Mouse (Mus musculus): ENCODE data around the gene F2r. TPM values are rescaled to one million over a fixed set of nuclear protein-coding genes. Genes with fewer than 3 reads are reported as not detected.

F2r gene
- polyA plus RNA-seq, 1 experiment from 2014 or later, result 23.0 TPM

DNA sequence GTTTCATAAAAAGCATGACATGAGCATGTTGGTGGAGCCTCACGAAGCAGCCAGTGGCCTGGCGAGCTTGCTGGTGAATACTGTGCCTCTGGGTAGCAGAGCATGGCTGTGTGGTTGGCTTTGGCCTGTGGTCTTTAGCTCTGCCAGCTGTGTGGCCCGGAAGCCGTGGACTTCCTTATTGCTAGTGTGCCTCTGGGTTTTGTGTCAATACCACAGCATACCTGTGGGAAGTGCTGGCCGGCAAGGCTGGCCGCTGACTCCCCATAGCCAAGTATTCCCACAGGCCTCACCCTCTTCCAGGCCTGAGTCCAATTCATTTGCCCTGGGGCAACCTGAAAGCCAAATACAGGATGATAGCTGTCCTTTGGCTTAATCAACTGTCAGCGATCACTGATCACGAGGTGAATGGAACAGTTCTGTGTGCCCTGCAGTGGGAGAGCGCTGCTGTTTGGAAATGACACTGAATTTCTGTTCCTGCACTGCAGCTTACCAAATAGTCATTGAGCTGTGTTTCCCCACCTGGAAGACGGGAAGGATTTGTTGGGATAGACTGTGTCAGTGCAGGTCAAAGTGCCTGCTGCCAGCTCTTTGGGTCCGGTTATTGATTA lies 64.3 kb downstream of the F2r start:
- Histone ChIP-seq H3K36me3 (ENCODE audit: control insufficient read depth, insufficient read depth, low read length) (no peaks in the 10 kb centered on the region), H3K27ac (replicated peaks) (no peak overlapping the region), H3K4me1 (replicated peaks; ENCODE audit: control insufficient read depth, insufficient read depth) (peaks cover 4% of the 10 kb centered on the region; the same call in 1 of the 2 replicates), H3K4me3 (ENCODE audit: low read depth, low read length) (no peak overlapping the region), H3K9ac (ENCODE audit: low read length) (no peak overlapping the region), H3K27me3 (ENCODE audit: control insufficient read depth, insufficient read depth, low read length) (no peaks in the 10 kb centered on the region), H3K4me2 (replicated peaks; ENCODE audit: low read depth) (no peak overlapping the region), H3K9me3 (ENCODE audit: control insufficient read depth, low read length) (no peaks in the 10 kb centered on the region)
- WGBS, result 72% methylated on average over 11 of the region's 11 CpGs
- DNase-seq (ENCODE audit: low spot score), result peak; percentile 56
- ATAC-seq (ENCODE audit: low FRiP score, low TSS enrichment), result peak; percentile 90
- TF ChIP-seq EP300 (optimal IDR thresholded peaks at IDR 0.05) (no peak), CTCF (IDR thresholded peaks at IDR 0.05; ENCODE audit: low read depth) (no peak)

Other genes with a start within 250 kb of the F2r start
- gene Aggf1, start 243.1 kb downstream of the F2r start, polyA plus RNA-seq (2015; fragmentation: Nextera tagmentation; extraction: Ambion mirVana), result 17.6 and 18.5 TPM in 2 replicates
- 0.05 and 0.08 TPM in 2 replicates for gene Crhbp, start 173.6 kb downstream of the F2r start, polyA plus RNA-seq (2015; fragmentation: Nextera tagmentation; extraction: Ambion mirVana)
- gene S100z, start 139.8 kb downstream of the F2r start, polyA plus RNA-seq (2015; fragmentation: Nextera tagmentation; extraction: Ambion mirVana), result 0.38 and 0.39 TPM in 2 replicates
- 10.7 and 12.8 TPM in 2 replicates for gene F2rl1, start 93.3 kb downstream of the F2r start, polyA plus RNA-seq (2015; fragmentation: Nextera tagmentation; extraction: Ambion mirVana)
- 0.18 and 0.21 TPM in 2 replicates for gene F2rl2, start 78.4 kb upstream of the F2r start, polyA plus RNA-seq (2015; fragmentation: Nextera tagmentation; extraction: Ambion mirVana)